Mouse (Mus musculus) megakaryocyte, embryonic 14.5 days (primary cell): ENCODE measurements around the gene Strada.

Experiments used
- FLI1 ChIP-seq: IDR thresholded peaks from 2 replicates; pipeline ENCODE4 v1.6.1; 2012; ENCODE audit warnings: low read length, inconsistent platforms, mixed read lengths
- GATA1 ChIP-seq: IDR thresholded peaks from 3 replicates; pipeline ENCODE4 v1.6.1; 2012; ENCODE audit warnings: mixed read lengths, low read length, inconsistent platforms, borderline replicate concordance

GRCm38 (mm10) chr11:106192241-106192640 lies 9.7 kb downstream of the Strada start:
- TF ChIP-seq GATA1 = no peak
- no peak for TF ChIP-seq FLI1
